Mouse (Mus musculus) MN1 (cell line): ENCODE data around the gene Ext2.
A peak's percentile ranks its signal among the peaks of the same experiment; 100 is the strongest.

Experiments used
- DNase-seq: peaks from one replicate; pipeline ENCODE4 v3.0.0-alpha.2; 2016; ENCODE audit warnings: low spot score

Ext2 gene

DNA sequence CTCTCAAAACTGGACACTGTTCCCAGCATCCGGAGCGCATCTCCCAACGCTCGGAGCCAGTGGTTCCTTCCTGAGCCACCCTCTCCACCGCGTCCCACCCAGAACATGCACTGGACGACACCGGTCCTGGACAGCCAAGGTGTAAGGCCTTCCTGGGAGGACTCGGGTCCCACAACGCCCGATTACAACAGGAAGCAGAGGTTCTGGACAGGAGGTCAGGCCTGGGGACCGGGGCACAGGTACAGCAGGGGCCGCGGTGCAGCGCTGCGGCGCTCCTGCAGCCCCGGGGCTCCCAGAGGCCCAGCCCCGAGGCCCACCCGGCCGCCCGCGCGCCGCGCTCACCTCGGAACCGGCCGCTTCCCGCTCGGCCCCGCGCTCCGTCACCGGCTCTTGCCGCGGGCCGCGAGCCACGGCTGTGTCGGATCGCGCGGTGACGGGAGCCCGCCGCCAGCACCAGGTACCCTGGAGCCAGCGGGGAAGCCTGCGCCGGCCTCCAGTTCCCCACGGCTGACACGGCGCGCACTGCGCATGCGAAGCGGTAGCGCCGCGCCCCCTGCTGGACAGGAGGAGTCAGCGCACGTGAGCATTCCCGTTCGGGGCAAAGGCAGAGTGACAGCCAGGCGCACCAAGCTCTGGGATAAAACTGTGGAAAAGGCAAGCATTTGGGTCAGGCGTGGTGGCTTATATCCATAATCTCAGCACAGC is at the start of gene Ext2:
TSS of gene Ext2 (minus strand) at position 524 of the 705 bp plus-strand sequence.
- DNase-seq, result peak; percentile 93

- DNase-seq, result no peak
Measured at GRCm38 (mm10) chr2:93871411-93871925, 49.1 kb upstream of the Ext2 start.

DNA sequence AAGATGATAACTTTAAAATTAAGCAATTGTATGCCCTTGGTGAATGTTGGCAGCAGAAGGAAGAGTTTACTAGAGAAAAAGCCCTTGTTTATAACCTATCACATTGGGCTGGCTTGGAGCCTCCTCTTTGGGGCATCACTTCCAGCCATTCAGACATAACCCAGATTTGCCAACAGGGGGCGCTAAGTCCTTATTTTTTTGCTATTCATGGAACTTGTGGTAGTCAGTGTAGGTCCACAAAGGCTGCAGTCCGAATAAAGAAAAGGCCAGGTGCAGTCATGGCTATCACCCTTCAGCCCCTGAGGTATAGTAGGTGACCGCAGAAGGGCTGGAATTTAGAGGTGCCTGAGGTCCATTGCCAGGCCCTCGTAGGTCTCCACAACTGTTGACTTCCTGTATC is 48.5 kb upstream of the Ext2 start:
- peak; percentile 79 for DNase-seq

DNA sequence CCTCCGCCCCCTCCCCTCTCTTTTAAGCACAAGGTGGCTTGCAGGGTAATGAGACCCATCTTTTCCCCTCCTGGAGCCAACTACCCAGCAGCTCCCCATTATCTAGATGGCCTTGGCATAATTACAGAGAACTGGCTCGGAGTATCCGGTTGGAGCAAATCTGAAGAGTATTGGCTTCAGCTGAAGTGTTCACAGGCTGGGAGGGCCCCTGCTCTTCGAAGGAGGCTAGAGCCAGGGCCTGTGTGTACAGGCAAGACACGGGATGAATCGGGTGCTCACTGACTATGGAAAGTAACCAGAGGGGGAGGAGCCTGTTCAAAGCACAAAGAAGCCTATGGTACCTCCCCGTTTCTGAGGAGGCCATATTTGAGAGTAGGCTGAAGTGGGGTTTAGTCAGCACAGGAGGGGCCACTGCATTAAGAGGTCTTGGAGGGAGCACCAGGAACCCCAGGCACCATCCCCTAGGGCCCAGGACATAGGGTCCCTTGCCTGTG is 46.8 kb upstream of the Ext2 start, which contains the start of gene Accsl:
TSS of gene Accsl (minus strand) at position 51 of the 494 bp plus-strand sequence.
- no peak for DNase-seq

DNA sequence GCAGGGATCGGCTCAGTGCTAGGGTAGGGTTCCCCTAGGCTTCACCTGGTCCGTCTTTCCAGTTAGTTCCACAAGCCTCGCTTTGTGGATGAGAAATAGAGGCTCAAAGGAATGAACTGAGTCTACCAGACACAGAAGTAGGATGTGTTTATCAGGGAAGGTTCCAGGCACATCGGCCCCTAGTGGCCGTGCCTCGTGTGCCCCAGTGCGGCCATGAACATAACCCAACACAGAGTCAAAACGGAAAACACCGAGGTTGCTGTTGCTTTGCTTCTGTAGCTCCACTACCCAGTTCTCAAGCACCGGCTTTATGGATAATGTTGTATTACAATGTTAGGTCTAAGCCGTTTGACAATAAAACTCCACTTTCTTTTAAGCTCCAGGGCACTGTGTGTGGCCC is 46.2 kb upstream of the Ext2 start:
- no peak for DNase-seq

DNA sequence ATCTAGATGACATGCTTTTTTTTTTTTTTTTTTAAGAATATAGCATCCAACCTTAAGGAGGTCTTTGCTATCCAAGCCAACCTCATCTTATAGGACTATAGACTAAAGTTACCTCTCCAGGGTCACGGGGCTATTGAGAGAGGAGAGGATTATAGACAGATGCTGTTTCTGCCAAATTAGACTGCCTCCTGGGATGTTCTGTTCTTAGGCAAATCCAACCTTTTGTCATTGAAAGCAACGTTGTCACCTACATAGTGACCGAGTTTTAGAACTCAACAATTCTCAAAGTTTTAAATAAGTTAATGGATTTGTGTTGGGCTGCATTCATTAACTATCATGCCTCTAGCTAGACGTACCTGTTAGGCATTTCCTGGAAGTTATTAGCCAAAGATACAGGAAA is 40.9 kb upstream of the Ext2 start:
- no peak for DNase-seq

GRCm38 (mm10) chr2:93858845-93859244 is 36.5 kb upstream of the Ext2 start:
- DNase-seq, result no peak

GRCm38 (mm10) chr2:93851303-93851702 is 28.9 kb upstream of the Ext2 start:
- DNase-seq, result no peak

DNA sequence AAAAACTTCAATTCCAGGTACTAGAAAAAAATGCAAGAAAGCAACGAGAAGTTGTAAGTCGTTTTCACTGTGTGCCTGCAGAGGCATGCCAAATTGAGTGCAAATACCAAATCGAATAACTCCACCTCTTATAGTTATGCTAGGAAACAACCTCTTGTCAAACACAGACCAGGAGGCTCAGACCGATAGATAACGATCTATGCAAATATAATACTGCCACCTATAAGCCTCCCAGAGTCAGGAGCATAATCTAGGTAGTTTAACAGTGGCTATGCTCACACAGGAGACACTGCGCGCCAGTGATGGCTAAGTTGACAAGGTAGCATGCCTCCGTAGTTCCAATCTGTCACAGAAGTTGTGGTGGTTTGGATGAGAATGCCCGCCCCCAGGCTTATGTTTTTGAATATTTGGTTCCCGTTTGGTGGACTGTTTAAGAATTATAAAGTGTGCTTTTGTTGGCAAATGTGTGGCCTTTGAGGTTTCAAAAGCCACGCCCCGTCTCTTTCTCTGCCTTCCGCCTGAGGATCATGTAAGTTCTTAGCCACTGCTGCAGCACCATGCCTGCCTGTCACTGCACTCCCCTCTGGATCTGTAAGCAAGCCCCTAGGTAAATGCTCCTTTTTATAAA is 28.1 kb upstream of the Ext2 start:
- peak; percentile 16 for DNase-seq

DNA sequence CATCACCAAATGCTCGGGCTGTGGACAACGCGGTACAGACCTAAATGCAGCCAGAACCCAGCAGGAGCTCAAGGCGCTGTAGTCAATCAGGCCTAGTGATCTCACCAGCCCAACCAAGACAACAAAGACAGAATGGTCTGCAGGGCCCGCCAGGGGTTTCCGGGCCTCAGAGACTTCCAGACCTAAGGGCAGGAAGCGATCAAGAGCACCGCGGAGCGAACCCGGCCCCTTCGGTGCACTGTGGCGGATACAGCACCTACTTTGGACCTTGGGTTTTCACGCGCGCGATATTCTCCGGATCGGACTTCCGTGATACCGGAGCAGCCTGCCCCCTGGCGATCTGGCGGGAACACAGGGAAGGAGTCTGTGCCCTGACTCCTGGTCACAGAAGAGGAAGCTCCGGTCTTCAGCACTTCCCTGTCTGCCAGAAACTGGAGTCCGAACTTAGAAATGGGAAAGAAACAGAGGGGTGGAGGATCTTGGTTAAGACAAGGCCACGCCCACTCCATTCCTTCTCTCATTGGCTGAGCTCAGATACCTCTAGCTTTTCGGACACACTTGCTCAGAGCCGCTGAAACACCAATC is 27.2 kb upstream of the Ext2 start, which contains the start of gene Accs:
TSS of gene Accs (minus strand) at position 439 of the 585 bp plus-strand sequence.
- peak; percentile 90 for DNase-seq

- DNase-seq, result no peak
Measured at GRCm38 (mm10) chr2:93841349-93841748, 19.0 kb upstream of the Ext2 start.

DNA sequence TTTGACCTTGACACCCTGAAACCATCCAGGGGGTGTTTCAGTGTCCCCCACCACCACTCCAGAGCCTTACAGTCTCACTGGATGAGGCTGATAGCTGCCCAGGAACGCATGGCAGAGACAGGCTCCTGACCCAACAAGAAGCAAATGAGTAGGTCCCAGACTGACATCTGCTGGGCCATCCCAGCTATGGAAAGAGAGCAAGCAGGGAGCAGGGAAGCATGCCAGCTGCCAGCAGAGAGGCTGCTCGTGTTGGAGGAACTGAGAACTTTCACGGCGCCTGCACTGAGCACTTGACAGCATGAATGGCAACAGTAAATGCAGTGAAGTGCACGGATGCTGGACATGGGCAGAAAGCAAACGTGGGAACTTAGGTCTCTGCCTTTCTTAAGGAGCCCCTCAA is 17.7 kb upstream of the Ext2 start:
- DNase-seq, result no peak

- DNase-seq, result no peak
Measured at GRCm38 (mm10) chr2:93838931-93839330, 16.6 kb upstream of the Ext2 start.

DNA sequence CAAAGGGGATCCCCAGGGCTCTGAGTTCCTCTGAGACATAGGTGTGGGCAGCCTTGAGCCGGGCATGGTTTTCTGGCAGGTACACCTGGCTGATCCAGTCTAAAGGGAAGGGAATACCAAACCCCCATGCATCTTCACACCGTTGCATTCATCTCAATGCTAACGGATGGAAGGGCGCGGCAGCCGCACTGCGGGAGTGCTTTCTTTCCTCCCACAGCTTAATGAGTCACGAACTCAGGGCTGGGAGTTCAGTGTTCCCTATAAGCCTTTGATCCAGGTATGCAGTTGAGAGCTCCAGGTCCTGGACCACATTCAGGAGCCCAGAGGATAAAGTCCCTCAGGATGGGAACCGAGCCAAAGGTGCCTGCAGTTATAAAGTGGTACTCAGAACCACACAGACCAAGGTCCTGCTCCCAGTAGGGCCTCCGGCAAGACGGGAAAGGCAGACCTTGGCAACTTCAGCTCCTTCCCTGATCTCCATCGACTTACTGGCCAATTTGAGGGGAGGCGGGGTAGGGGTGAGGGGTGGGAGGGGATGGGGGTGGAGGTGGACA is 13.9 kb upstream of the Ext2 start:
- DNase-seq, result no peak

- no peak for DNase-seq
Measured at GRCm38 (mm10) chr2:93835596-93835995, 13.2 kb upstream of the Ext2 start.

- peak; percentile 98 for DNase-seq
Measured at GRCm38 (mm10) chr2:93823519-93823918, 1.2 kb upstream of the Ext2 start.

GRCm38 (mm10) chr2:93817791-93818190 is 4.6 kb downstream of the Ext2 start:
- no peak for DNase-seq

GRCm38 (mm10) chr2:93813343-93813742 is 9.0 kb downstream of the Ext2 start:
- no peak for DNase-seq

DNA sequence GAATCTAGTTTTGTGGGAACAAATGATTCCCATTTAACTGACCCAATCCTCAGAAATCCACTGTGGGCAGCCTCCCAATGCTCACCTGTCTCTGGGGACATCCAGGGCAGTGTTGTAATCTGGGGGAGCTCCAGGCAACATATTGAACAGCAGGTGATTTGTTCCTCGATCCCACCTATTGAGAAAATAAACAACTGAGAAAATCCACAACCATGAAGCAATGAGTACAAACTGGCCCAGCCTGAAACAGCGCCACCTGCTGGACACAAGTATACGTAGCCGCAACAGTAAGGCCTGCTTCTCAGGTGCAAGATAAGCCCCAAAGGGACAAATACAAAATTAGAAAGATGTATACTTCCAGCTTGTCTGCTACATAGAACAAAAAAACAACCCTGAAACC is 10.6 kb downstream of the Ext2 start:
- peak; percentile 71 for DNase-seq

GRCm38 (mm10) chr2:93809931-93810330 is 12.4 kb downstream of the Ext2 start:
- DNase-seq, result peak; percentile 34

GRCm38 (mm10) chr2:93808071-93808470 is 14.3 kb downstream of the Ext2 start:
- no peak for DNase-seq

GRCm38 (mm10) chr2:93807440-93807839 is 14.9 kb downstream of the Ext2 start:
- no peak for DNase-seq
